Mouse (Mus musculus) kidney, adult 18-20 months (tissue): ENCODE results near the gene Dhx40.

Experiments used
- DNase-seq: peaks from one replicate; pipeline ENCODE4 v3.0.0; 2021

Gene Dhx40

GRCm38 (mm10) chr11:86807505-86807989 lies at the start of gene Dhx40:
TSS of gene Dhx40 (minus strand) at chr11:86807746.
- peak; percentile 91 for DNase-seq

GRCm38 (mm10) chr11:86855639-86856425 lies 48.3 kb upstream of the Dhx40 start:
- no peak for DNase-seq

GRCm38 (mm10) chr11:86853081-86853480 lies 45.5 kb upstream of the Dhx40 start:
- DNase-seq = no peak

GRCm38 (mm10) chr11:86852534-86853054 lies 45.0 kb upstream of the Dhx40 start:
- DNase-seq = no peak

- no peak for DNase-seq
These were observed 44.4 kb upstream of the Dhx40 start for GRCm38 (mm10) chr11:86851714-86852533.

GRCm38 (mm10) chr11:86851234-86851671 lies 43.7 kb upstream of the Dhx40 start:
- DNase-seq = no peak

GRCm38 (mm10) chr11:86843831-86844230 lies 36.3 kb upstream of the Dhx40 start:
- DNase-seq = peak; percentile 25

GRCm38 (mm10) chr11:86841261-86841660 lies 33.7 kb upstream of the Dhx40 start:
- DNase-seq = no peak

GRCm38 (mm10) chr11:86840511-86841154 lies 33.1 kb upstream of the Dhx40 start:
- DNase-seq = peak; percentile 74

GRCm38 (mm10) chr11:86839716-86840447 lies 32.3 kb upstream of the Dhx40 start:
- DNase-seq = no peak

- no peak for DNase-seq
These were observed 31.2 kb upstream of the Dhx40 start for GRCm38 (mm10) chr11:86838792-86839191.

- peak; percentile 89 for DNase-seq
These were observed 28.8 kb upstream of the Dhx40 start for GRCm38 (mm10) chr11:86836366-86836765.

- DNase-seq = no peak
These were observed 27.2 kb upstream of the Dhx40 start for GRCm38 (mm10) chr11:86834628-86835338.

GRCm38 (mm10) chr11:86834050-86834449 lies 26.5 kb upstream of the Dhx40 start:
- no peak for DNase-seq

- DNase-seq = no peak
These were observed 25.6 kb upstream of the Dhx40 start for GRCm38 (mm10) chr11:86833153-86833552.

- no peak for DNase-seq
These were observed 20.9 kb upstream of the Dhx40 start for GRCm38 (mm10) chr11:86828396-86828795.

GRCm38 (mm10) chr11:86827476-86828245 lies 20.1 kb upstream of the Dhx40 start:
- DNase-seq = no peak

- no peak for DNase-seq
These were observed 16.9 kb upstream of the Dhx40 start for GRCm38 (mm10) chr11:86824433-86824832.

- DNase-seq = no peak
These were observed 15.0 kb upstream of the Dhx40 start for GRCm38 (mm10) chr11:86822531-86822930.

- DNase-seq = no peak
These were observed 12.0 kb upstream of the Dhx40 start for GRCm38 (mm10) chr11:86819536-86819935.

GRCm38 (mm10) chr11:86818928-86819327 lies 11.4 kb upstream of the Dhx40 start:
- no peak for DNase-seq
